Mouse (Mus musculus) adrenal gland, postnatal 36 days (tissue): ENCODE measurements around the gene Chid1. TPM values are rescaled to one million over a fixed set of nuclear protein-coding genes. Genes with fewer than 3 reads are reported as not detected.

Experiments used
- DNase-seq, 2 experiments: peaks; one replicate each; pipeline ENCODE4 v3.0.0; 2021; ENCODE audit warnings: mixed read lengths in 1 of 2
- total RNA-seq, 2 experiments: library from RNA; stranded (reverse); gene quantifications; 2 replicates each; pipeline ENCODE4 v1.2.3; 2021

Chid1 gene
- total RNA-seq, 2 experiments from 2014 or later = 57.4 to 58.5 TPM

DNA sequence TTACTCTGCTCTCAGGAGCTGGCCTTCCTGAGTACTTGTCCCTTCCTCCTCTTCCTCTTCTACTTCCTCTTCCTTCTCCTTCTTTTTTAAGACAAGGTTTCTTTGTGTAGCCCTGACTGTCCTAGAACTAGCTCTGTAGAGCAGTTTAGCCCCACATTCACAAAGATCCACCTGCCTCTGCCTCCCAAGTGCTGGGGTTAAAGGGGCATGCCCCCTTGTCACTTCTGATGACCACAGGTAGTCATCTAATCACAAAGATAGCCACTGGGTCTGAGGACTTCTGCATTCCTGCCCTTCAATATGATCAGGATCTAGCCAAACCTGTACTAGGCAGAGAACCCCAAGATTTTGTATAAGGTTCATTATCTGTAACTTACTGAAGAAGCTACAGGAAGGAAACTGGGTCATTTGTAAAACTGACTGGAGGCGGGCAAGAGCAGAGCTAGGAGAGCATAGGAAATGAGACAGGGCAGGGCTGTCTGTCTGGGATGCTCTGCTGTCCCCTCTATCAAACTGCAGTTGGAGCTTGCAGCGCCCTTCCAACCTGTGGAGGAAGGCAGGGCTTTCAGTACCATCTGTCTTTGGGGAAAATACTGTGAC lies 20.2 kb upstream of the Chid1 start:
- DNase-seq = no peak

GRCm38 (mm10) chr7:141558946-141559345 lies 19.3 kb upstream of the Chid1 start:
- DNase-seq = no peak

DNA sequence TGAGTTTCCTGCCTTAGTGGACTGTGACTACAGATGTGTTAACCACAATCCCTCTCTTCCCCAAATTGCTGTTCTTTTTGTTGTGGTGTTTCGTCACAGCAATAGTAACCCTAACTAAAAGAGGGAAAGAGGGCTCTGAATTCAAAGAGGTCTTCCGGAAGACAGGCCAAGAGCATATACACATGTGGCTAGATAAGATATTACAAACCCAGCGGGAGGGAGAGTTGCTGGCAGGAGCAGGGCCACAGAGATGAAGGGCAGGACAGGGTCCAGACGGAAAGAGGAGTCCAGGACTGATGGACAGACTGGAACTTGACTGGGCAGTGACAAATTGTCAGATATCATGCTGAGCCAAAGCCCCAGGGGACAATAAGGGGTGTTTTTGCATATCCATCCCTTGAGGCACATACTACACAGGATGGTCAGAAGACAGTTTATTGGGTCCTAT lies 18.7 kb upstream of the Chid1 start:
- no peak for DNase-seq

DNA sequence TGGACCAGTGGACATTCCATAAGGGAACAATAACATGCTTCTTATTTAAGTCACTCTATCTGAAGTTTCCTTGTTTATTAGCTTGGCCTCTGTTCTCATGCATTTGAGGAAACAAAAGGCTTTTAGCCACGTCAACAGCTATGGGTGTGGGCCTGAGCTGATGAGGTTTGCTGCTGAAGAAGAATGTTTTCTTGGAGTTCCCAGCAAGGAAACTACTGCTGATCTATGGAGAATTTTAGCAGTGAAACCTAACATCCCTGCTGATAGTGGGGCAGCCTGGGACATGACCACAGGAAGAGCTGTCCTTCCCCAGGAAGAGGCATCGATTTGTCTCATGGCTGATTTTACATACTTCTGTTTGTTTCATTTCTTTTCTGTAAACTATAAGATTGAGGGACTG lies 10.8 kb upstream of the Chid1 start:
- no peak for DNase-seq

GRCm38 (mm10) chr7:141549432-141550061 lies 9.9 kb upstream of the Chid1 start:
- no peak for DNase-seq

GRCm38 (mm10) chr7:141544654-141545053 lies 5.0 kb upstream of the Chid1 start:
- DNase-seq = no peak

GRCm38 (mm10) chr7:141542588-141542987 lies 2.9 kb upstream of the Chid1 start:
- DNase-seq = no peak

- no peak for DNase-seq
These were observed 2.0 kb upstream of the Chid1 start for GRCm38 (mm10) chr7:141541681-141542080.

GRCm38 (mm10) chr7:141540312-141541081 lies 840 bp upstream of the Chid1 start:
- DNase-seq = peak; percentile 25 to 40

GRCm38 (mm10) chr7:141538852-141539555 lies 653 bp downstream of the Chid1 start:
- peak in 1 of 2 experiments; percentile 25 for DNase-seq

GRCm38 (mm10) chr7:141535570-141535969 lies 4.1 kb downstream of the Chid1 start:
- no peak for DNase-seq

DNA sequence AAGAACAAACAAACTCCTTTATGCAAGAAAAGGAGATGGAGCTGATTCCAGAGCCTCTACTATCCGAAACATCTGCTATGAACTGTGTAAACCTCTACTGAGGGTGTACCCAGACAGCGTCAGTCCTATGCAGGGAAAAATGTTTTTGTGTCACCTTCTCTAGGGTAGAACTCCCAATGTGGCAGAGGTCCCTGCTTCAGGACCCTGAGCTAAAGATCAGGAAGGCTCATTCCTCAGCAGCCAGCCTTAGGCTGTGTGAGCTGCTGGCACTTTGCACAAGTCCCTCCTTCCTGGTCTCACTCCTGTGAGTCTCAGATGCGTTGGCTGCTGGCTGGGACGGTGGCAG lies 14.1 kb downstream of the Chid1 start:
- no peak for DNase-seq

DNA sequence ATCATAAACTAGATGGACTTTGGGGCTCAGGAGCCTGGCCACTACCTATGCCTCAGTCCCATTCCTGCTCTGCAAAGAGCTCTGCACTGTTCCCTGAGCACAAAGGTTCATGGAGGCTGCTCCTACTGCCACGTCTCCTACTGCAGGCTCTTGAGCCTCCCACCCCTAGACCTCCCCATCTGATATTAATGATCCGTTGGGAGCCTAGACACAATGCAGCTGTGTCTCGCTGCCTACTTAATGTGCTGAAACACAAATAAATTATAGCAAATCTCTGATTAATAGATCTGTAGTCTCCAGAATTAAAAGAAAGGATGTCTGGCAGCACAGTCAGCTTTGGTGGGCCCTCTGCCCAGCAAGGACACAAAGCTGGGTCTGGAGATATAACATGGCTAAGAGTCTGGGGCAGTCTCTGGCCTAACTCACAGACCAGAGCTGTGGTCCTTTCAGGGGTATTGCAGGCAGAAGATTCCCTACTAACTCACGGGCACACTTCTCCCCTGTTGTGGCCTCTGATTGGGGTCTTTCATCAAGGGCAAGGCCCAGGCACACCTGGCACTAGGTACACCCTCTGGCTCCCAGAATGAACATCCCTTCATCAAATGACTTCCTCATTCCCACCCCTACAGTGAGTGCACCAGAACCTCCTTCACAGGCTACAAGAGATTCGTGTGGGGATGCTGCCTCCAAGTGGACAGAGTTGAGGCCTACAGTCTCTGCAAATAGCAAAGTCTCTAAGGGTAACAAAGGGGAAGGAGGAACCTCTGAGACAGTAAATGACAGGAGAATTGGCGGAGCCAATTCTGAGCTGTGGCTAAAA lies 14.7 kb downstream of the Chid1 start:
- peak; percentile 74 to 81 for DNase-seq

DNA sequence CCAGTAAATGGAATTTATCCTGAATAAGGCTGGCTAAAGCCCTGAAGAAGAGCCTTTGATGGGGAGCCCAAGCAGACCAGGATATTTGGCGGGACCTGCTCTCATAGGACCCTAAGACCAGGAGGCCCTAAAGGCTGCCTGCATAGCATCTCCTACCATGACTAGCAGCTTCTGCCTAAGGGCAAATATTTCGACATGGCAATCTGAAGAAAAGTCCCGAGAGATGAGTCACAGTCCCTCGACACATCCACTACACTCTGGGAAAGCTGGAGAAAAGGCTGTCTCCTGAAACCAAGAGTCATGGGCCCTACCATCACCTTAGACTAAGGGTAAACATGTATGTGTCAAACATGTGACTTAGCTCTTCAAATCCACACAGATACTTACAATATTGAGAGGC lies 15.4 kb downstream of the Chid1 start:
- no peak for DNase-seq

DNA sequence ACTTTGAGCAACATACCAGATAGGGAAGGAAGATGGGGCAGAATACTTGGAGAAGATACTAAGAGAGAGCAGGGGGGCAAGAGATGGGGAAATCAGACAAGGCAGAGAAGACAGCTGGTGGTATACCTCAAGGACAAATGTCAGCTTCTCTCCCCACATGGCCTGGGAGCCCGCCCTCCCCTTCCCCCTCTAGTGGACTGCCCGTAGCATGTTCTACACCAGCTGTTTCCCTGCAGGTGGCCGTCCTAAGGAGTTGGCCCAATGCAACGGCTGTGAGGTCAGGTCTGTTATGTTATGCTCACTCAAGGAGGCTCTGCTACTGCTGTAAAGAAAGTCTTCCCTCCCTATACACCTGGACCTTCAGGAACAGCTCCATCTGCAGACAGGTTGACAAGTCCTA lies 16.6 kb downstream of the Chid1 start:
- DNase-seq = no peak

GRCm38 (mm10) chr7:141519795-141520194 lies 19.9 kb downstream of the Chid1 start:
- DNase-seq = peak in 1 of 2 experiments; percentile 36

DNA sequence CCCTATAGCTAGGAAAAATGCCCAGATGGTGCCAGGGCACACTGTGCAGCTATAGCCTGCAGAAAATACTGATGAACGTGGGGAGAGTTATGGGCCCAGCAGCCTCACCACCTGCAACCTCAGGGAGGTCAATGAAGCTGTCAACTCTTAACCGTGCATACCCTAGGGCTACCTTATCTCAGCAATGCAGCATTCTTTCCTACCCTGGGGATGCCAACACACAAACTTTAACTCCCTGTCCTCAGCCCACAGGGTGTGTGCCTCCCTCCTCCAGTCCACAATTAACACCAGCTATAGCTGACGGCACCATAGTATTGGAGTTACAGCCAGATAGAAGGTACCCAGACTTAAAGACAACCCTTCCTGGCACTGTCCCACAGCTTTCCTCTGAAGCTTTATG lies 20.7 kb downstream of the Chid1 start:
- DNase-seq = no peak

GRCm38 (mm10) chr7:141518296-141518695 lies 21.4 kb downstream of the Chid1 start:
- peak in 1 of 2 experiments; percentile 49 for DNase-seq

DNA sequence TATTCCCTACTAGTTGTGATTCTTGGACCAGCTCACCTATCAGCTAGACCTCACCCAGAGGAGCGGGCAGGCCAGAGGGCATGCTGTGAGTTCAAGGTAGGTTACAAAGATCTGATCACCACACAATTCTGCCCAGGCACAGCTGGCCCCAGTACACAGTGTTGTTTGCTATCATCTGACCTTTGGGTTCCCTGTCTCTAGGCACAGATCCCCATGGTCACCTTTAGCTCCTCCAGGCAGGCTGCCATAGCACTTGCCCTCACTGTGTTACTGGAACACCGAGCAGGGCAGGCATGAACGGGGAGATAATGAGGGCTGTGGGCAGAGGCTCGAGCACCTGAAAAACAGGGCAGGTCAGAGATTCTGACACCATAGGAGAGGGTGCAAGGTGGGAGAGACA lies 22.0 kb downstream of the Chid1 start:
- DNase-seq = peak in 1 of 2 experiments; percentile 53

- DNase-seq = no peak
These were observed 28.9 kb downstream of the Chid1 start for GRCm38 (mm10) chr7:141510681-141511191.

GRCm38 (mm10) chr7:141510196-141510595 lies 29.5 kb downstream of the Chid1 start:
- no peak for DNase-seq

- no peak for DNase-seq
These were observed 31.5 kb downstream of the Chid1 start for GRCm38 (mm10) chr7:141508160-141508559.
